Mouse (Mus musculus): ENCODE measurements at regions not wholly inside any gene's neighbourhood (a gene's known extent, or its start where the extent isn't known, plus 50 kb on each side); places are given as distances from the start of the nearest gene placed in this dataset.
"Not testable (repeated sequence)": the region's sequence is repeated elsewhere in the genome, so short reads cannot be mapped to it uniquely, and the experiment has no call there.

- Histone ChIP-seq H3K36me3 (replicated peaks; ENCODE audit: control insufficient read depth, insufficient read depth, low read depth) (no peaks in the 10 kb centered on the region), H3K4me2 (ENCODE audit: low read depth) (no peak overlapping the region), H3K4me1 (replicated peaks; ENCODE audit: control insufficient read depth in 2 of 2, insufficient read depth in 2 of 2, low read length in 1 of 2) (no peaks in the 10 kb centered on the region), H3K27ac (no peak overlapping the region), H3K9ac (replicated peaks) (no peak overlapping the region), H3K4me3 (ENCODE audit: insufficient read depth in 1 of 2, low read depth in 2 of 2, low read length in 2 of 2) (no peak overlapping the region), H3K27me3 (ENCODE audit: control insufficient read depth, insufficient read depth, low read length) (no peaks in the 10 kb centered on the region), H3K9me3 (ENCODE audit: control insufficient read depth, low read length) (no peaks in the 10 kb centered on the region)
- no peak for DNase-seq (ENCODE audit: low read depth in 3 of 3, low spot score in 3 of 3)
- WGBS (ENCODE audit: insufficient replicate concordance): 66% methylated on average over 9 of the region's 9 CpGs
- ATAC-seq (ENCODE audit: insufficient read depth): no peak
- TF ChIP-seq EP300 (IDR thresholded peaks at IDR 0.05; ENCODE audit: low read depth): no peak
- TF ChIP-seq CTCF (IDR thresholded peaks at IDR 0.05; ENCODE audit: low read depth): no peak
These were observed 134.1 kb upstream of the Kctd3 start for GRCm38 (mm10) chr1:189141694-189142093.

DNA sequence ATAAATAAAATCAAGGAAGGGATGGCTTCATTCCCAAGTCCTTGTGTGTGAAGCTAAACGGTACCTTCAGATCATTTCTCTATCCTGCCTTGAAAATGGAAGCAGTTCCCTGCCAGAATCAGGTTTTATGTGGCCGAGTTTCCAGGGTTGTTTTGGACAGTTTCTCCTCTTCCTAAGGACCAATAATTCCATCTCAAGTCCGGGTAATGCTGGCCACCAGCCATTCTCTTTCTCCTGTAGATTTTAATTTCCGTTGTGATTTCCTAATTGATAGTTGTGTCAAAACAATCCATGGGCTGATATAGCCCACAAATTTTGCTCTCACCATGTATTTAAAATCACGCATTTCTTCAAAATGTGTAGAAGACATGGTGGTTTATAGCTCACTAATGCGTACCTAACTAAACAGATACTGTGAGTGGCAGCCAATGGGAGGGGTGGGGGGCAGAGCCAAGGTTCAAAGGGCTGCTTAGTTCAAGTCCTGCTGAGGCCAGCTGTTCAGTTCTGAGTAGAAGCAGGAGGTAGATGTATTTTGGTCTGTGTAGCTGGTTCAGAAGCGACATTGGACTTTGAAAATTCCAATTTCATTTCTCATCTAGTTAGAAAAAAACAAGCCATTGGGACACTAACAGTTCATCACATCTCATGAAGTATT is 129.2 kb upstream of the Kctd3 start:
- no peaks in the 10 kb centered on the region for H3K4me1 ChIP-seq (replicated peaks; ENCODE audit: control insufficient read depth in 2 of 2, insufficient read depth in 2 of 2, low read length in 1 of 2)
- no peak for DNase-seq (ENCODE audit: low read depth in 3 of 3, low spot score in 3 of 3)
- H3K9ac ChIP-seq (replicated peaks): no peak overlapping the region
- 57% methylated on average over 7 of the region's 7 CpGs for WGBS (ENCODE audit: insufficient replicate concordance)
- no peaks in the 10 kb centered on the region for H3K36me3 ChIP-seq (replicated peaks; ENCODE audit: control insufficient read depth, insufficient read depth, low read depth)
- no peaks in the 10 kb centered on the region for H3K27me3 ChIP-seq (ENCODE audit: control insufficient read depth, insufficient read depth, low read length)
- no peak overlapping the region for H3K4me3 ChIP-seq (ENCODE audit: insufficient read depth in 1 of 2, low read depth in 2 of 2, low read length in 2 of 2)
- ATAC-seq (ENCODE audit: insufficient read depth): no peak
- no peaks in the 10 kb centered on the region for H3K9me3 ChIP-seq (ENCODE audit: control insufficient read depth, low read length)
- no peak overlapping the region for H3K4me2 ChIP-seq (ENCODE audit: low read depth)
- no peak overlapping the region for H3K27ac ChIP-seq
- no peak for TF ChIP-seq CTCF (IDR thresholded peaks at IDR 0.05; ENCODE audit: low read depth)
- no peak for TF ChIP-seq EP300 (IDR thresholded peaks at IDR 0.05; ENCODE audit: low read depth)

DNA sequence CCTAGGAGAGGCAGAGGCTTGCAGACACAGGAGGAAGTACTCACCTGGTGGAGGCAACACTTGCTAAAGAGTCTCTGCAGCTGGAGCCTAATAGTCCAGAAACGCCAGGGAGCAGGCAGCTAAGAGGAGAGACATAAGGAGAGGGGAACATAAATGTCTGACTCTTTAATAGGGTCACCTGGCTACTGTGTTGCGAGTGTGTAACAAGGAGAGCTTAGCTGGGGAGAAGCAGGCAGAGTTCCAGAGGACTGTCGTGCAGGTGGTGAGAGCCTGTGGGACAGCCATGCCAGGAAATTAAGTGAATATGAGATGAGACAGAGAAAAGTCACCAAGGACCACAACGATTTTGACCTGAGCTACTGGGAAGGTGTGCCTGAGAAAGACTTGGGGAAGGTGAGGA is 128.2 kb upstream of the Kctd3 start:
- Histone ChIP-seq H3K36me3 (replicated peaks; ENCODE audit: control insufficient read depth, insufficient read depth, low read depth) (no peaks in the 10 kb centered on the region), H3K9me3 (ENCODE audit: control insufficient read depth, low read length) (no peaks in the 10 kb centered on the region), H3K4me3 (ENCODE audit: insufficient read depth in 1 of 2, low read depth in 2 of 2, low read length in 2 of 2) (no peak overlapping the region), H3K9ac (replicated peaks) (no peak overlapping the region), H3K4me2 (ENCODE audit: low read depth) (no peak overlapping the region), H3K4me1 (replicated peaks; ENCODE audit: control insufficient read depth in 2 of 2, insufficient read depth in 2 of 2, low read length in 1 of 2) (no peaks in the 10 kb centered on the region), H3K27me3 (ENCODE audit: control insufficient read depth, insufficient read depth, low read length) (no peaks in the 10 kb centered on the region), H3K27ac (no peak overlapping the region)
- ATAC-seq (ENCODE audit: insufficient read depth): no peak
- 51% methylated on average over 4 of the region's 4 CpGs for WGBS (ENCODE audit: insufficient replicate concordance)
- DNase-seq (ENCODE audit: low read depth in 3 of 3, low spot score in 3 of 3): no peak
- no peak for TF ChIP-seq EP300 (IDR thresholded peaks at IDR 0.05; ENCODE audit: low read depth)
- no peak for TF ChIP-seq CTCF (IDR thresholded peaks at IDR 0.05; ENCODE audit: low read depth)

DNA sequence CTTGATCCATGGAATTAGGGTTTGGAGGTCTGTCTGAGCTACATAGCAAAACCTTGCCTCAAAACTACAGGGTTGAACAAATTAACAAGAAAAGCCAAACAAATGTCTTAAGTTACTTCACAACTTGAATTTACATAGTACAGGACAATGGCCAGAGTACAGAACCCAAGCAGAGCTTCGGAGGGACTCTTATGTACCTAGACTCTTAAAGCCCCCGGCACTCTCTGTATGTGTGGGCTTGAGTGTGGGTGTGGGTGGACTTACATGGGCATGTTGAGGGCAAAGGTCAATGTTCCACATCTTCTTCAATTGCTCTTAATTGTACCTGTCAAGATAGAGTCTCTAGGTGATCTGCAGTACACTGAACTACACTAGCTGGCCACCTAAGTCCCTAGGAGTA is 121.1 kb upstream of the Kctd3 start:
- Histone ChIP-seq H3K27me3 (ENCODE audit: control insufficient read depth, insufficient read depth, low read length) (no peaks in the 10 kb centered on the region), H3K4me2 (ENCODE audit: low read depth) (no peak overlapping the region), H3K4me3 (ENCODE audit: insufficient read depth in 1 of 2, low read depth in 2 of 2, low read length in 2 of 2) (no peak overlapping the region), H3K9me3 (ENCODE audit: control insufficient read depth, low read length) (no peaks in the 10 kb centered on the region), H3K9ac (replicated peaks) (no peak overlapping the region), H3K36me3 (replicated peaks; ENCODE audit: control insufficient read depth, insufficient read depth, low read depth) (no peaks in the 10 kb centered on the region), H3K4me1 (replicated peaks; ENCODE audit: control insufficient read depth in 2 of 2, insufficient read depth in 2 of 2, low read length in 1 of 2) (no peaks in the 10 kb centered on the region), H3K27ac (no peak overlapping the region)
- ATAC-seq (ENCODE audit: insufficient read depth): no peak
- 60% methylated on average over 2 of the region's 2 CpGs for WGBS (ENCODE audit: insufficient replicate concordance)
- no peak for DNase-seq (ENCODE audit: low read depth in 3 of 3, low spot score in 3 of 3)
- TF ChIP-seq EP300 (IDR thresholded peaks at IDR 0.05; ENCODE audit: low read depth): no peak
- no peak for TF ChIP-seq CTCF (IDR thresholded peaks at IDR 0.05; ENCODE audit: low read depth)

GRCm38 (mm10) chr1:189128246-189128645 is 120.6 kb upstream of the Kctd3 start:
- DNase-seq (ENCODE audit: low read depth in 3 of 3, low spot score in 3 of 3); H3K9me3 ChIP-seq (ENCODE audit: control insufficient read depth, low read length); H3K9ac ChIP-seq (replicated peaks); H3K4me2 ChIP-seq (ENCODE audit: low read depth); H3K36me3 ChIP-seq (replicated peaks; ENCODE audit: control insufficient read depth, insufficient read depth, low read depth); H3K27me3 ChIP-seq (ENCODE audit: control insufficient read depth, insufficient read depth, low read length); H3K4me3 ChIP-seq (ENCODE audit: insufficient read depth in 1 of 2, low read depth in 2 of 2, low read length in 2 of 2); ATAC-seq (ENCODE audit: insufficient read depth); H3K4me1 ChIP-seq (replicated peaks; ENCODE audit: control insufficient read depth in 2 of 2, insufficient read depth in 2 of 2, low read length in 1 of 2); H3K27ac ChIP-seq: not testable (repeated sequence)
- WGBS (ENCODE audit: insufficient replicate concordance): 37% methylated on average over 5 of the region's 5 CpGs
